ENCODE assay signal across 12 mouse cellular contexts in genomic region chr8:104569559-104569958, GRCm38 (mm10). TPM values are rescaled to one million over a fixed set of nuclear protein-coding genes. Genes with fewer than 3 reads are reported as not detected.
DNase-seq lines count a peak whose midpoint lies in the region; ATAC-seq lines count a peak whose summit lies in the region.
"Had no signal": no experiment of that assay in that cellular context is flagged by ENCODE, and none has a peak within 500 bp of the region (broad histone marks: within the 10 kb centered on the region; RNA-seq: fewer than 3 reads in every experiment).

No protein-coding gene starts in this region.

- H3K4me3 ChIP-seq in midbrain, embryonic 14.5 days (replicated peaks; ENCODE audit: low read depth, low read length), result no peak overlapping the region
- no peak overlapping the region for H3K4me3 ChIP-seq in midbrain, embryonic 15.5 days
- H3K4me3 ChIP-seq: embryonic facial prominence, embryonic 15.5 days; neural tube, embryonic 13.5 days had no signal

- no peaks in the 10 kb centered on the region for H3K27me3 ChIP-seq in midbrain, embryonic 14.5 days (ENCODE audit: control insufficient read depth, insufficient read depth, low read length)
- H3K27me3 ChIP-seq in midbrain, embryonic 15.5 days (replicated peaks), result no peaks in the 10 kb centered on the region
- no peaks in the 10 kb centered on the region for H3K27me3 ChIP-seq in splenic B cell, adult 2 months (ENCODE audit: control insufficient read depth, insufficient read depth, low read length, poor library complexity, severe bottlenecking)
- H3K27me3 ChIP-seq: embryonic facial prominence, embryonic 15.5 days; neural tube, embryonic 13.5 days had no signal

- peak; percentile 67 for ATAC-seq in frontal cortex, adult (ENCODE audit: low TSS enrichment)
- no peak for ATAC-seq in midbrain, embryonic 14.5 days (ENCODE audit: low FRiP score, low TSS enrichment)
- no peak for ATAC-seq in midbrain, embryonic 15.5 days (replicated peaks)

- no peak overlapping the region for H3K9ac ChIP-seq in midbrain, embryonic 14.5 days (replicated peaks; ENCODE audit: low read length)
- H3K9ac ChIP-seq in midbrain, embryonic 15.5 days, result no peak overlapping the region
- H3K9ac ChIP-seq: embryonic facial prominence, embryonic 15.5 days; neural tube, embryonic 13.5 days had no signal

- intact Hi-C loops in heart, postnatal 10 days (cut with DNase I), result loop anchor here (2.0 kb wide), 1 partner anchor 133 kb away; no protein-coding TSS in a partner anchor

- H3K27ac ChIP-seq in midbrain, embryonic 14.5 days (replicated peaks; ENCODE audit: low read depth, low read length), result no peak overlapping the region
- no peak overlapping the region for H3K27ac ChIP-seq in midbrain, embryonic 15.5 days
- H3K27ac ChIP-seq: embryonic facial prominence, embryonic 15.5 days; neural tube, embryonic 13.5 days had no signal

- H3K4me1 ChIP-seq in midbrain, embryonic 14.5 days (ENCODE audit: control insufficient read depth, insufficient read depth, low read length), result peaks cover 5% of the 10 kb centered on the region; the same call in 1 of the 2 replicates
- peaks cover 5% of the 10 kb centered on the region; the same call in 1 of the 2 replicates for H3K4me1 ChIP-seq in midbrain, embryonic 15.5 days
- H3K4me1 ChIP-seq: embryonic facial prominence, embryonic 15.5 days had no signal

- no peaks in the 10 kb centered on the region for H3K36me3 ChIP-seq in midbrain, embryonic 14.5 days (ENCODE audit: control insufficient read depth, insufficient read depth, low read length)
- no peaks in the 10 kb centered on the region for H3K36me3 ChIP-seq in midbrain, embryonic 15.5 days (replicated peaks)
- H3K36me3 ChIP-seq in splenic B cell, adult 2 months (ENCODE audit: control insufficient read depth, insufficient read depth, low read length, poor library complexity, severe bottlenecking), result no peaks in the 10 kb centered on the region
- H3K36me3 ChIP-seq: embryonic facial prominence, embryonic 15.5 days; neural tube, embryonic 13.5 days had no signal

- no peak for DNase-seq in frontal cortex, postnatal 14 days (ENCODE audit: low spot score in 2 of 2)
- peak; percentile 46 for DNase-seq in midbrain, embryonic 14.5 days
- peak; percentile 34 to 45 for DNase-seq in heart, postnatal 10 days
- DNase-seq in splenic B cell, adult 2 months (ENCODE audit: low read depth, low spot score), result peak; percentile 13
- DNase-seq in layer of hippocampus, adult 9-10 months (ENCODE audit: low spot score), result no peak
- DNase-seq in cerebellum, postnatal 10 days, result no peak

- H3K9me3 ChIP-seq in midbrain, embryonic 14.5 days (ENCODE audit: control insufficient read depth, low read length), result no peaks in the 10 kb centered on the region
- no peaks in the 10 kb centered on the region for H3K9me3 ChIP-seq in midbrain, embryonic 15.5 days
- H3K9me3 ChIP-seq: embryonic facial prominence, embryonic 15.5 days; neural tube, embryonic 13.5 days had no signal

- H3K4me2 ChIP-seq in midbrain, embryonic 14.5 days (ENCODE audit: low read length), result no peak overlapping the region
- no peak overlapping the region for H3K4me2 ChIP-seq in midbrain, embryonic 15.5 days
- H3K4me2 ChIP-seq: neural tube, embryonic 13.5 days had no signal

- WGBS in midbrain, embryonic 14.5 days, result 58% methylated on average over 1 of the region's 1 CpGs
- 40% methylated on average over 1 of the region's 1 CpGs for WGBS in midbrain, embryonic 15.5 days

RNA-seq across cellular contexts. Expression of gene Pdp2, which starts 21.7 kb away (rescaled TPM):
- polyA plus RNA-seq in midbrain, embryonic 14.5 days (2014; fragmentation: Nextera tagmentation; extraction: Ambion mirVana), result 17.2 and 18.2 TPM in 2 replicates
- 20.0 and 20.9 TPM in 2 replicates for polyA plus RNA-seq in midbrain, embryonic 15.5 days (2015; fragmentation: Nextera tagmentation; extraction: Ambion mirVana)
- total RNA-seq in heart, postnatal 10 days (2021), result 10 to 100 TPM in 1 of 2 experiments, 1 to 10 TPM in 1; 7.2 to 10.6 TPM

RNA-seq across cellular contexts. Expression of gene Car7, which starts 35.1 kb away (rescaled TPM):
- polyA plus RNA-seq in midbrain, embryonic 14.5 days (2014; fragmentation: Nextera tagmentation; extraction: Ambion mirVana), result 2.7 and 3.6 TPM in 2 replicates
- 3.2 and 4.2 TPM in 2 replicates for polyA plus RNA-seq in midbrain, embryonic 15.5 days (2015; fragmentation: Nextera tagmentation; extraction: Ambion mirVana)
- total RNA-seq in heart, postnatal 10 days (2021), result 1 to 10 TPM; 3.9 to 4.2 TPM

RNA-seq across cellular contexts. Expression of gene Nae1, which starts 35.1 kb away (rescaled TPM):
- 113 and 122 TPM in 2 replicates for polyA plus RNA-seq in midbrain, embryonic 14.5 days (2014; fragmentation: Nextera tagmentation; extraction: Ambion mirVana)
- 99.2 and 101 TPM in 2 replicates for polyA plus RNA-seq in midbrain, embryonic 15.5 days (2015; fragmentation: Nextera tagmentation; extraction: Ambion mirVana)
- total RNA-seq in heart, postnatal 10 days (2021), result 10 to 100 TPM; 32.9 to 36.4 TPM

RNA-seq across cellular contexts. Expression of gene Cdh16, which starts 54.6 kb away (rescaled TPM):
- polyA plus RNA-seq in midbrain, embryonic 14.5 days (2014; fragmentation: Nextera tagmentation; extraction: Ambion mirVana), result not detected in 2 replicates
- not detected in 2 replicates for polyA plus RNA-seq in midbrain, embryonic 15.5 days (2015; fragmentation: Nextera tagmentation; extraction: Ambion mirVana)
- total RNA-seq in heart, postnatal 10 days (2021), result 1 to 10 TPM; 3.2 to 3.6 TPM
- total RNA-seq: ES-E14; left cerebral cortex, postnatal 10 days had no signal

RNA-seq across cellular contexts. Expression of gene Terb1, which starts 59.8 kb away (rescaled TPM):
- 0.38 and 0.53 TPM in 2 replicates for polyA plus RNA-seq in midbrain, embryonic 14.5 days (2014; fragmentation: Nextera tagmentation; extraction: Ambion mirVana)
- 0.67 and 0.74 TPM in 2 replicates for polyA plus RNA-seq in midbrain, embryonic 15.5 days (2015; fragmentation: Nextera tagmentation; extraction: Ambion mirVana)
- total RNA-seq in heart, postnatal 10 days (2021), result not detected

Comparison
In these comparisons a context has a peak if more than half of its experiments do, and no peak if none do; other contexts are left out.
1. DNase-seq: peak in midbrain, embryonic 14.5 days (single experiment), heart, postnatal 10 days (2 of 2) and splenic B cell, adult 2 months (single experiment); none in frontal cortex, postnatal 14 days (0 of 2), layer of hippocampus, adult 9-10 months (single experiment) and cerebellum, postnatal 10 days (0 of 2).